Mouse (Mus musculus): ENCODE results near the gene Zfp518a. TPM values are rescaled to one million over a fixed set of nuclear protein-coding genes. Genes with fewer than 3 reads are reported as not detected.

Gene Zfp518a
- total RNA-seq (2014; rRNA removed; ENCODE audit: low replicate concordance) (3.7 and 10.1 TPM in 2 replicates), polyA plus RNA-seq (2015; fragmentation: Nextera tagmentation; extraction: Ambion mirVana) (5.0 and 5.1 TPM in 2 replicates)

DNA sequence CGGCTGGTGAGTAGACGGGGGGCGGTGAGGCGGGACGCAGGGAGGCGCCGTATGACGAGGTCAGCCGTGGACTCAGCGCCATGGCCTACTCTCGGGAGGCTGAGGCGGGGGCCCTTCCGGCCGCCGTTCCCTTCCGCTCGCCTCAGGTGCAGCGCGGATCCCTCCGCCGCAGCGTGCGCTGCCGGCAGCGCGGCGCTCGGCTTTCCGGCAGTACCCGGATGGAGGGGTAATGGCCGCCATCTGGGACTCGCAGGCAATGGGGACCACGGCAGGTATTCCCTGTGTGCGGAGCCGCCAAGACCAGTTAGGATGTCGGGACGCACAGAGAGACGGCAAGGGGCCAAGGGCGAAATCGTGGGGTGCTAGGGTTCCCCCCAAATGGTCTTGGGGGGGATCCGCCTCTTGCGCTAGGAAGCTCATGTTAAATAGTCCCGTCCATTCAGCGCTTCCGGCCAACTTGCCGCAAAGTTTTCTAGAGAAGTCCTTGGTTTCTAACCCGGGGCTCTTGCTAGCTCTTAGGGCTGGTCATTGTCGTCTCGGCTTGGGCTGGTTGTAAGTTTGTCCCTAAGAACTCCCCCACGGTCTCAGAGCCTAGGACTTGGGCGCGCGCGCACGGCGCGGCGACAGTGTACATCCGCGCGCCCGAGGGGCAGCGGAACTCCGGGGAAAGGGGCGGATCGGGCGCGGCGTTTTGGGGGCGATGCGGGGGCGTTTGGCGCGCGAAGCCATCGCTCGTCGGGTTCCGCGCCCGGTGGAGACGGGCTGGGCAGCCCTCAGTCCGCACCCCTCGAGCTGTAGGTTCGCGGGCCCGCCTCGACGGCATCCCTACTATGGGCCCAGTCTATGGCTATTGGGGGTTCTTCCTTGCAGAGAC is at the start of gene Zfp518a:
Gene Zfp518a, plus strand, starts transcription at position 187 of the 874 bp plus-strand sequence.
- Histone ChIP-seq H3K4me3 (ENCODE audit: low read depth, low read length) (peak within 1 kb of the TSS; percentile 59), H3K4me1 (ENCODE audit: control insufficient read depth, insufficient read depth) (no peaks in the 10 kb centered on the region), H3K9me3 (replicated peaks; ENCODE audit: control insufficient read depth, low read length) (peaks cover 7% of the 10 kb centered on the region), H3K4me2 (ENCODE audit: low read depth, low read length) (peak within 1 kb of the TSS; percentile 66), H3K9ac (replicated peaks; ENCODE audit: low read depth, low read length) (peak within 1 kb of the TSS; percentile 56), H3K27me3 (ENCODE audit: control insufficient read depth, insufficient read depth, low read length) (peaks cover 32% of the 10 kb centered on the region), H3K27ac (ENCODE audit: low read depth) (peak within 1 kb of the TSS; percentile 78), H3K36me3 (replicated peaks; ENCODE audit: control insufficient read depth, insufficient read depth, low read length) (no peaks in the 10 kb centered on the region)
- DNase-seq (ENCODE audit: low spot score) (peak; percentile 85), ATAC-seq (ENCODE audit: insufficient read depth, low read depth) (peak; percentile 94)
- WGBS: 1% methylated on average over 89 of the region's 89 CpGs
- TF ChIP-seq CTCF (IDR thresholded peaks at IDR 0.05; ENCODE audit: low read depth): no peak
- no peak for TF ChIP-seq EP300 (IDR thresholded peaks at IDR 0.05; ENCODE audit: low read depth)

- ATAC-seq (ENCODE audit: insufficient read depth, low read depth) (no peak), DNase-seq (ENCODE audit: low spot score) (no peak)
- Histone ChIP-seq H3K4me2 (ENCODE audit: low read depth, low read length) (no peak overlapping the region), H3K27ac (ENCODE audit: low read depth) (no peak overlapping the region), H3K36me3 (replicated peaks; ENCODE audit: control insufficient read depth, insufficient read depth, low read length) (peaks cover 41% of the 10 kb centered on the region), H3K4me3 (ENCODE audit: low read depth, low read length) (no peak overlapping the region), H3K9me3 (replicated peaks; ENCODE audit: control insufficient read depth, low read length) (no peaks in the 10 kb centered on the region), H3K27me3 (ENCODE audit: control insufficient read depth, insufficient read depth, low read length) (no peaks in the 10 kb centered on the region), H3K4me1 (ENCODE audit: control insufficient read depth, insufficient read depth) (no peaks in the 10 kb centered on the region), H3K9ac (replicated peaks; ENCODE audit: low read depth, low read length) (no peak overlapping the region)
- TF ChIP-seq CTCF (IDR thresholded peaks at IDR 0.05; ENCODE audit: low read depth): no peak
- TF ChIP-seq EP300 (IDR thresholded peaks at IDR 0.05; ENCODE audit: low read depth): no peak
- 84% methylated on average over 13 of the region's 13 CpGs for WGBS
Observed at GRCm38 (mm10) chr19:40844731-40845130, 49.8 kb upstream of the Zfp518a start.

- Histone ChIP-seq H3K9me3 (replicated peaks; ENCODE audit: control insufficient read depth, low read length) (no peaks in the 10 kb centered on the region), H3K36me3 (replicated peaks; ENCODE audit: control insufficient read depth, insufficient read depth, low read length) (peaks cover 28% of the 10 kb centered on the region), H3K4me3 (ENCODE audit: low read depth, low read length) (no peak overlapping the region), H3K27me3 (ENCODE audit: control insufficient read depth, insufficient read depth, low read length) (no peaks in the 10 kb centered on the region), H3K4me1 (ENCODE audit: control insufficient read depth, insufficient read depth) (no peaks in the 10 kb centered on the region), H3K27ac (ENCODE audit: low read depth) (no peak overlapping the region), H3K4me2 (ENCODE audit: low read depth, low read length) (no peak overlapping the region), H3K9ac (replicated peaks; ENCODE audit: low read depth, low read length) (no peak overlapping the region)
- DNase-seq (ENCODE audit: low spot score) (no peak), ATAC-seq (ENCODE audit: insufficient read depth, low read depth) (no peak)
- 83% methylated on average over 12 of the region's 12 CpGs for WGBS
- no peak for TF ChIP-seq EP300 (IDR thresholded peaks at IDR 0.05; ENCODE audit: low read depth)
- no peak for TF ChIP-seq CTCF (IDR thresholded peaks at IDR 0.05; ENCODE audit: low read depth)
Observed at GRCm38 (mm10) chr19:40849391-40849790, 45.1 kb upstream of the Zfp518a start.

- Histone ChIP-seq H3K4me3 (ENCODE audit: low read depth, low read length) (no peak overlapping the region), H3K9me3 (replicated peaks; ENCODE audit: control insufficient read depth, low read length) (no peaks in the 10 kb centered on the region), H3K27ac (ENCODE audit: low read depth) (no peak overlapping the region), H3K27me3 (ENCODE audit: control insufficient read depth, insufficient read depth, low read length) (peaks cover 4% of the 10 kb centered on the region; the same call in 1 of the 2 replicates), H3K4me2 (ENCODE audit: low read depth, low read length) (peak overlapping the region; percentile 41), H3K4me1 (ENCODE audit: control insufficient read depth, insufficient read depth) (peaks cover 20% of the 10 kb centered on the region), H3K36me3 (replicated peaks; ENCODE audit: control insufficient read depth, insufficient read depth, low read length) (no peaks in the 10 kb centered on the region), H3K9ac (replicated peaks; ENCODE audit: low read depth, low read length) (0 out of 2 replicates have a peak overlapping the region, but pooled peaks have one; percentile 10)
- peak; percentile 47; the same call in 1 of the 2 replicates for ATAC-seq (ENCODE audit: insufficient read depth, low read depth)
- DNase-seq (ENCODE audit: low spot score): peak; percentile 11
- 16% methylated on average over 4 of the region's 4 CpGs for WGBS
- TF ChIP-seq EP300 (IDR thresholded peaks at IDR 0.05; ENCODE audit: low read depth): no peak
- no peak for TF ChIP-seq CTCF (IDR thresholded peaks at IDR 0.05; ENCODE audit: low read depth)
Observed at GRCm38 (mm10) chr19:40859555-40859954, 35.0 kb upstream of the Zfp518a start.

DNA sequence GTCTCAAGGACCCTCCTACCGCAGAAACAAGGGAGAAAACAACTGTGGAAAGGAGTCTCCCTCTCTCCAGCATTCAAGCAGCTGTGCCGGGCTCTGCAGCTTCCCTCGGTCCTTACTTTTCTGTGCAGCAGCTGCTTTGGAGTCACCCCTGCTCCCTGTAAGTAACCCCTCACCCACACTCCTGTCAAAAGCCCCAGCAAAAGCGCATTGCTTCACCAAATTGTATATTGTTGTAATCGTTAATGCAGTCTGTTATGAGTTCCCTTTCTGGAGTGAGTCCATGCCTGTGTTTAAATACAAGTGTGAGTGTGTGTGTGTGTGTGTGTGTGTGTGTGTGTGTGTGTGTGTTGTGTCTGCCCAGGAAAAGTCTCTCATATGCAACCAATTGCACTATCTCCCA is 26.2 kb upstream of the Zfp518a start:
- H3K27ac ChIP-seq (ENCODE audit: low read depth): no peak overlapping the region
- no peak overlapping the region for H3K9ac ChIP-seq (replicated peaks; ENCODE audit: low read depth, low read length)
- no peak for TF ChIP-seq CTCF (IDR thresholded peaks at IDR 0.05; ENCODE audit: low read depth)
- no peak for TF ChIP-seq EP300 (IDR thresholded peaks at IDR 0.05; ENCODE audit: low read depth)
- H3K36me3 ChIP-seq (replicated peaks; ENCODE audit: control insufficient read depth, insufficient read depth, low read length): no peaks in the 10 kb centered on the region
- H3K4me3 ChIP-seq (ENCODE audit: low read depth, low read length): no peak overlapping the region
- WGBS: 28% methylated on average over 5 of the region's 5 CpGs
- H3K4me2 ChIP-seq (ENCODE audit: low read depth, low read length): no peak overlapping the region
- peaks cover 16% of the 10 kb centered on the region for H3K27me3 ChIP-seq (ENCODE audit: control insufficient read depth, insufficient read depth, low read length)
- no peaks in the 10 kb centered on the region for H3K9me3 ChIP-seq (replicated peaks; ENCODE audit: control insufficient read depth, low read length)
- peak; percentile 3 for DNase-seq (ENCODE audit: low spot score)
- ATAC-seq (ENCODE audit: insufficient read depth, low read depth): no peak
- H3K4me1 ChIP-seq (ENCODE audit: control insufficient read depth, insufficient read depth): no peaks in the 10 kb centered on the region
